11 mouse cellular contexts compared by ENCODE assay signal in genomic region chr11:11831940-11832754, GRCm38 (mm10). TPM values are rescaled to one million over a fixed set of nuclear protein-coding genes. Genes with fewer than 3 reads are reported as not detected.
DNase-seq lines count a peak whose midpoint lies in the region; ATAC-seq and TF ChIP-seq lines count a peak whose summit lies in the region.
"Had no signal": no experiment of that assay in that cellular context is flagged by ENCODE, and none has a peak within 500 bp of the region (broad histone marks: within the 10 kb centered on the region; RNA-seq: fewer than 3 reads in every experiment).

No protein-coding gene starts in this region.

- no peaks in the 10 kb centered on the region for H3K36me3 ChIP-seq in hindbrain, embryonic 10.5 days
- no peaks in the 10 kb centered on the region for H3K36me3 ChIP-seq in hindbrain, postnatal 0 days (ENCODE audit: insufficient read depth, low read length)
- H3K36me3 ChIP-seq in hindbrain, embryonic 12.5 days: no peaks in the 10 kb centered on the region
- no peaks in the 10 kb centered on the region for H3K36me3 ChIP-seq in liver, postnatal 0 days (replicated peaks; ENCODE audit: insufficient read depth, low read length)
- H3K36me3 ChIP-seq: hindbrain, embryonic 15.5 days had no signal

- no peak for TF ChIP-seq CTCF in hindbrain, postnatal 0 days (IDR thresholded peaks at IDR 0.05; ENCODE audit: low read depth)
- no peak for TF ChIP-seq CTCF in liver, postnatal 0 days (IDR thresholded peaks at IDR 0.05; ENCODE audit: low read depth)
- no peak for TF ChIP-seq CTCF in left cerebral cortex, adult 2 months (IDR thresholded peaks at IDR 0.05)

- peak overlapping the region; percentile 88 for H3K27ac ChIP-seq in hindbrain, embryonic 10.5 days
- no peak overlapping the region for H3K27ac ChIP-seq in hindbrain, postnatal 0 days
- H3K27ac ChIP-seq in hindbrain, embryonic 12.5 days: peak overlapping the region; percentile 78
- H3K27ac ChIP-seq in liver, postnatal 0 days (ENCODE audit: low read depth): peak overlapping the region; percentile 86
- H3K27ac ChIP-seq in left cerebral cortex, adult 2 months: no peak overlapping the region
- H3K27ac ChIP-seq: hindbrain, embryonic 15.5 days had no signal

- peak; percentile 65 for DNase-seq in hindbrain, embryonic 10.5 days (ENCODE audit: low spot score)
- DNase-seq in hindbrain, postnatal 0 days (ENCODE audit: low spot score): no peak
- DNase-seq in R1 (ENCODE audit: low read depth, low spot score): peak; percentile 28
- no peak for DNase-seq in liver, postnatal 0 days
- no peak for DNase-seq in adrenal gland, postnatal 4 days (ENCODE audit: low spot score in 2 of 2)
- DNase-seq in right cerebral cortex, postnatal 36 days (ENCODE audit: low spot score in 2 of 2): no peak
- no peak for DNase-seq in left cerebral cortex, adult 2 months (ENCODE audit: extremely low spot score in 1 of 2, low spot score in 2 of 2)
- DNase-seq: cerebellum, adult 11-12 months; thymus, adult 2 months had no signal

- H3K9ac ChIP-seq in hindbrain, postnatal 0 days (replicated peaks; ENCODE audit: low read length): no peak overlapping the region
- no peak overlapping the region for H3K9ac ChIP-seq in hindbrain, embryonic 12.5 days
- no peak overlapping the region; the same call in 1 of the 2 replicates for H3K9ac ChIP-seq in liver, postnatal 0 days (replicated peaks)
- H3K9ac ChIP-seq: hindbrain, embryonic 15.5 days had no signal

- ATAC-seq in hindbrain, postnatal 0 days: no peak
- ATAC-seq in hindbrain, embryonic 12.5 days (ENCODE audit: low FRiP score): no peak
- ATAC-seq in liver, postnatal 0 days: no peak

- WGBS in hindbrain, embryonic 10.5 days: 7% methylated on average over 6 of the region's 6 CpGs
- 31% methylated on average over 6 of the region's 6 CpGs for WGBS in hindbrain, postnatal 0 days
- 12% methylated on average over 6 of the region's 6 CpGs for WGBS in hindbrain, embryonic 12.5 days
- 41% methylated on average over 6 of the region's 6 CpGs for WGBS in liver, postnatal 0 days (ENCODE audit: insufficient replicate concordance)

- no peak for TF ChIP-seq EP300 in liver, postnatal 0 days (IDR thresholded peaks at IDR 0.05; ENCODE audit: low read depth)

- peaks cover 87% of the 10 kb centered on the region for H3K4me1 ChIP-seq in hindbrain, embryonic 10.5 days (replicated peaks)
- no peaks in the 10 kb centered on the region for H3K4me1 ChIP-seq in hindbrain, postnatal 0 days (ENCODE audit: insufficient read depth, low read length)
- H3K4me1 ChIP-seq in hindbrain, embryonic 12.5 days: peaks cover 58% of the 10 kb centered on the region
- H3K4me1 ChIP-seq in liver, postnatal 0 days (ENCODE audit: insufficient read depth): peaks cover 36% of the 10 kb centered on the region

- H3K9me3 ChIP-seq in hindbrain, embryonic 10.5 days: no peaks in the 10 kb centered on the region
- H3K9me3 ChIP-seq in hindbrain, postnatal 0 days (ENCODE audit: low read length): no peaks in the 10 kb centered on the region
- H3K9me3 ChIP-seq in hindbrain, embryonic 12.5 days (replicated peaks): no peaks in the 10 kb centered on the region
- no peaks in the 10 kb centered on the region for H3K9me3 ChIP-seq in liver, postnatal 0 days (ENCODE audit: low read length)
- H3K9me3 ChIP-seq: hindbrain, embryonic 15.5 days had no signal

- H3K4me2 ChIP-seq in hindbrain, postnatal 0 days (ENCODE audit: low read depth, low read length): no peak overlapping the region
- no peak overlapping the region for H3K4me2 ChIP-seq in hindbrain, embryonic 12.5 days (replicated peaks)
- peak overlapping the region; percentile 42; the same call in 1 of the 2 replicates for H3K4me2 ChIP-seq in liver, postnatal 0 days (ENCODE audit: low read depth, low read length)
- H3K4me2 ChIP-seq: hindbrain, embryonic 15.5 days had no signal

- no peak overlapping the region for H3K4me3 ChIP-seq in hindbrain, embryonic 10.5 days
- no peak overlapping the region for H3K4me3 ChIP-seq in hindbrain, postnatal 0 days (ENCODE audit: low read length)
- no peak overlapping the region for H3K4me3 ChIP-seq in hindbrain, embryonic 12.5 days
- no peak overlapping the region for H3K4me3 ChIP-seq in liver, postnatal 0 days (ENCODE audit: low read depth, low read length)
- no peak overlapping the region for H3K4me3 ChIP-seq in left cerebral cortex, adult 2 months
- H3K4me3 ChIP-seq: hindbrain, embryonic 15.5 days had no signal

- no peaks in the 10 kb centered on the region for H3K27me3 ChIP-seq in hindbrain, embryonic 10.5 days (ENCODE audit: insufficient read depth, poor library complexity, severe bottlenecking)
- no peaks in the 10 kb centered on the region for H3K27me3 ChIP-seq in hindbrain, postnatal 0 days (ENCODE audit: insufficient read depth, low read length)
- H3K27me3 ChIP-seq in hindbrain, embryonic 12.5 days: no peaks in the 10 kb centered on the region
- 0 out of 2 replicates have a peak, but pooled peaks cover 3% of the 10 kb centered on the region for H3K27me3 ChIP-seq in liver, postnatal 0 days (ENCODE audit: insufficient read depth, low read length)
- H3K27me3 ChIP-seq: hindbrain, embryonic 15.5 days had no signal

- intact Hi-C loops in left cerebral cortex, adult 2 months (cut with DNase I): no loop called here

RNA-seq across cellular contexts. Expression of gene Fignl1, which starts 23.4 kb away (rescaled TPM):
- 67.8 and 105 TPM in 2 replicates for polyA plus RNA-seq in hindbrain, embryonic 10.5 days (2016; fragmentation: Nextera tagmentation; extraction: Ambion mirVana)
- 10.7 and 11.3 TPM in 2 replicates for total RNA-seq in hindbrain, postnatal 0 days (2014; rRNA removed)
- 7.0 and 8.8 TPM in 2 replicates for polyA plus RNA-seq in hindbrain, postnatal 0 days (2015; fragmentation: Nextera tagmentation; extraction: Ambion mirVana)
- polyA plus RNA-seq in hindbrain, embryonic 12.5 days (2016; fragmentation: Nextera tagmentation; extraction: Ambion mirVana): 41.0 and 41.1 TPM in 2 replicates
- 26.1 and 31.2 TPM in 2 replicates for polyA plus RNA-seq in liver, postnatal 0 days (2015; fragmentation: Nextera tagmentation; extraction: Ambion mirVana)
- total RNA-seq in adrenal gland, postnatal 4 days (2021): 10 to 100 TPM; 17.9 to 18.2 TPM
- total RNA-seq in left cerebral cortex, adult 2 months (2021): 1 to 10 TPM in 1 of 2 experiments, under 1 TPM in 1; 0.77 to 1.0 TPM

Comparison
In these comparisons a context has a peak if more than half of its experiments do, and no peak if none do; other contexts are left out.
1. DNase-seq: peak in hindbrain, embryonic 10.5 days (single experiment) and R1 (single experiment); none in hindbrain, postnatal 0 days (single experiment), liver, postnatal 0 days (single experiment), adrenal gland, postnatal 4 days (0 of 2), right cerebral cortex, postnatal 36 days (0 of 2) and left cerebral cortex, adult 2 months (0 of 2).
2. H3K27ac ChIP-seq: peak in hindbrain, embryonic 10.5 days (single experiment), hindbrain, embryonic 12.5 days (single experiment) and liver, postnatal 0 days (single experiment); none in hindbrain, postnatal 0 days (single experiment) and left cerebral cortex, adult 2 months (single experiment).